Mouse (Mus musculus): Measurements from ENCODE around the gene Tbc1d19. TPM values are rescaled to one million over a fixed set of nuclear protein-coding genes. Genes with fewer than 3 reads are reported as not detected.

The Tbc1d19 gene
- total RNA-seq, 4 experiments from 2014 or later = 42.6 to 57.3 (median 48.4) TPM

GRCm38 (mm10) chr5:53902757-53903156 lies 93.4 kb downstream of the Tbc1d19 start:
- no peak for DNase-seq (ENCODE audit: low spot score in 2 of 2)

GRCm38 (mm10) chr5:53909201-53909600 lies 99.8 kb downstream of the Tbc1d19 start:
- DNase-seq (ENCODE audit: low spot score in 2 of 2) = no peak

GRCm38 (mm10) chr5:53920416-53920815 lies 111.0 kb downstream of the Tbc1d19 start:
- DNase-seq (ENCODE audit: low spot score in 2 of 2) = no peak

GRCm38 (mm10) chr5:53922149-53922904 lies 112.9 kb downstream of the Tbc1d19 start:
- no peak for DNase-seq (ENCODE audit: low spot score in 2 of 2)

- DNase-seq (ENCODE audit: low spot score in 2 of 2) = no peak
These were observed 114.6 kb downstream of the Tbc1d19 start for GRCm38 (mm10) chr5:53924005-53924404.

GRCm38 (mm10) chr5:53926301-53926855 lies 117.0 kb downstream of the Tbc1d19 start:
- no peak for DNase-seq (ENCODE audit: low spot score in 2 of 2)

GRCm38 (mm10) chr5:53927886-53928285 lies 118.5 kb downstream of the Tbc1d19 start:
- no peak for DNase-seq (ENCODE audit: low spot score in 2 of 2)

GRCm38 (mm10) chr5:53928537-53928936 lies 119.1 kb downstream of the Tbc1d19 start:
- no peak for DNase-seq (ENCODE audit: low spot score in 2 of 2)

- DNase-seq (ENCODE audit: low spot score in 2 of 2) = no peak
These were observed 119.8 kb downstream of the Tbc1d19 start for GRCm38 (mm10) chr5:53929205-53929614.

- DNase-seq (ENCODE audit: low spot score in 2 of 2) = no peak
These were observed 120.4 kb downstream of the Tbc1d19 start for GRCm38 (mm10) chr5:53929814-53930213.

GRCm38 (mm10) chr5:53931011-53931410 lies 121.6 kb downstream of the Tbc1d19 start:
- DNase-seq (ENCODE audit: low spot score in 2 of 2) = no peak

GRCm38 (mm10) chr5:53933628-53934027 lies 124.2 kb downstream of the Tbc1d19 start:
- no peak for DNase-seq (ENCODE audit: low spot score in 2 of 2)

GRCm38 (mm10) chr5:53934040-53934439 lies 124.6 kb downstream of the Tbc1d19 start:
- DNase-seq (ENCODE audit: low spot score in 2 of 2) = no peak

- no peak for DNase-seq (ENCODE audit: low spot score in 2 of 2)
These were observed 125.4 kb downstream of the Tbc1d19 start for GRCm38 (mm10) chr5:53934826-53935225.

- DNase-seq (ENCODE audit: low spot score in 2 of 2) = no peak
These were observed 127.8 kb downstream of the Tbc1d19 start for GRCm38 (mm10) chr5:53937187-53937586.

- DNase-seq (ENCODE audit: low spot score in 2 of 2) = no peak
These were observed 129.6 kb downstream of the Tbc1d19 start for GRCm38 (mm10) chr5:53939026-53939425.

- DNase-seq (ENCODE audit: low spot score in 2 of 2) = no peak
These were observed 132.1 kb downstream of the Tbc1d19 start for GRCm38 (mm10) chr5:53941322-53942024.

- DNase-seq (ENCODE audit: low spot score in 2 of 2) = peak in 1 of 2 experiments; percentile 48
These were observed 132.9 kb downstream of the Tbc1d19 start for GRCm38 (mm10) chr5:53942332-53942731.

GRCm38 (mm10) chr5:53943321-53943857 lies 134.0 kb downstream of the Tbc1d19 start:
- DNase-seq (ENCODE audit: low spot score in 2 of 2) = no peak

GRCm38 (mm10) chr5:53946747-53947146 lies 137.3 kb downstream of the Tbc1d19 start:
- DNase-seq (ENCODE audit: low spot score in 2 of 2) = no peak

GRCm38 (mm10) chr5:53947549-53948183 lies 138.3 kb downstream of the Tbc1d19 start:
- peak in 1 of 2 experiments; percentile 47 for DNase-seq (ENCODE audit: low spot score in 2 of 2)

All from left cerebral cortex, adult 8-10 months (tissue).